Mouse (Mus musculus) CH12.LX (cell line): ENCODE measurements around the gene Spic. TPM values are rescaled to one million over a fixed set of nuclear protein-coding genes. Genes with fewer than 3 reads are reported as not detected.

ENCODE experiments used
- DNase-seq: peaks from one replicate; pipeline ENCODE4 v3.0.0-alpha.2; 2013; ENCODE audit errors: extremely low read depth
- H3K27ac ChIP-seq: 2 replicates; pipeline ENCODE4 v1.5.1; 2012; ENCODE audit warnings: low read depth, mild to moderate bottlenecking, control low read depth, moderate library complexity; ENCODE audit not compliant: insufficient read depth
- H3K27me3 ChIP-seq: replicated peaks from 2 replicates; pipeline ENCODE3; 2012; ENCODE audit warnings: inconsistent platforms
- H3K36me3 ChIP-seq, 2 experiments: replicated peaks in 1 of 2; 2 replicates each; pipeline versions ENCODE3 to v1.6.1; 2012; ENCODE audit warnings: inconsistent platforms in 1 of 2, low read length in 1 of 2, mild to moderate bottlenecking in 1 of 2, mixed read lengths in 1 of 2, moderate library complexity in 1 of 2; ENCODE audit not compliant: control insufficient read depth in 1 of 2, insufficient read depth in 1 of 2
- H3K4me1 ChIP-seq, 2 experiments: 2 replicates each; pipeline ENCODE4 v1.6.1; 2012; ENCODE audit warnings: inconsistent platforms in 1 of 2, moderate library complexity in 1 of 2; ENCODE audit not compliant: insufficient read depth in 2 of 2, control insufficient read depth in 1 of 2
- H3K4me2 ChIP-seq: 2 replicates; pipeline ENCODE4 v1.6.1; 2012; ENCODE audit warnings: low read depth, mild to moderate bottlenecking, control low read depth; ENCODE audit not compliant: poor library complexity, insufficient read depth, severe bottlenecking
- H3K4me3 ChIP-seq, 3 experiments: fragments of 150-350 bp in 1 of 3; sonication (generic) in 1 of 3; replicated peaks in 1 of 3; 2 replicates each; pipeline versions ENCODE3 to v1.5.1; 2011 to 2012; ENCODE audit warnings: low read depth in 2 of 3, low read length in 2 of 3, mild to moderate bottlenecking in 2 of 3, moderate library complexity in 2 of 3, control low read depth in 1 of 3, improper control_type of control experiment in 1 of 3, inconsistent platforms in 1 of 3, mixed read lengths in 1 of 3; ENCODE audit not compliant: poor library complexity in 1 of 3
- H3K79me2 ChIP-seq: replicated peaks from 2 replicates; pipeline ENCODE4 v1.6.1; 2012; ENCODE audit warnings: mild to moderate bottlenecking, moderate library complexity; ENCODE audit not compliant: control insufficient read depth, poor library complexity, insufficient read depth, severe bottlenecking; ENCODE audit errors: extremely low read depth
- H3K9ac ChIP-seq: 2 replicates; pipeline ENCODE4 v1.6.1; 2012; ENCODE audit warnings: low read depth, mild to moderate bottlenecking, control low read depth, moderate library complexity; ENCODE audit not compliant: insufficient read depth
- H3K9me3 ChIP-seq: replicated peaks from 2 replicates; pipeline ENCODE3; 2012; ENCODE audit warnings: low read length, inconsistent platforms, mixed read lengths
- BHLHE40 ChIP-seq: IDR thresholded peaks from 2 replicates; pipeline ENCODE4 v1.6.1; 2011; ENCODE audit warnings: mild to moderate bottlenecking, low read depth, low read length, improper control_type of control experiment
- CHD1 ChIP-seq: IDR thresholded peaks from 2 replicates; pipeline ENCODE4 v1.6.1; 2012; ENCODE audit warnings: low read depth, low read length, improper control_type of control experiment, inconsistent platforms
- CHD2 ChIP-seq: IDR thresholded peaks from 2 replicates; pipeline ENCODE4 v1.6.1; 2011; ENCODE audit warnings: low read length, improper control_type of control experiment
- CTCF ChIP-seq, 2 experiments: IDR thresholded peaks in 1 of 2; conservative IDR thresholded peaks in 1 of 2; 2 replicates each; pipeline ENCODE4 v1.5.1; 2011 to 2012; ENCODE audit warnings: low read depth in 2 of 2, low read length in 2 of 2, improper control_type of control experiment in 1 of 2, inconsistent platforms in 1 of 2, mild to moderate bottlenecking in 1 of 2, moderate library complexity in 1 of 2
- E2F4 ChIP-seq: IDR thresholded peaks from 2 replicates; pipeline ENCODE4 v1.6.1; 2011; ENCODE audit warnings: low read depth, low read length, improper control_type of control experiment; ENCODE audit not compliant: insufficient replicate concordance
- ELF1 ChIP-seq: IDR thresholded peaks from 2 replicates; pipeline ENCODE4 v1.6.1; 2014; ENCODE audit warnings: low read depth, mild to moderate bottlenecking, inconsistent platforms, low read length, improper control_type of control experiment
- HCFC1 ChIP-seq: IDR thresholded peaks from 2 replicates; pipeline ENCODE4 v1.6.1; 2012; ENCODE audit warnings: low read depth, mild to moderate bottlenecking, inconsistent platforms, low read length, improper control_type of control experiment
- JUN ChIP-seq: IDR thresholded peaks from 2 replicates; pipeline ENCODE4 v1.6.1; 2011; ENCODE audit warnings: low read depth, mild to moderate bottlenecking, low read length, improper control_type of control experiment, moderate library complexity; ENCODE audit not compliant: insufficient read depth
- JUND ChIP-seq: conservative IDR thresholded peaks from 2 replicates; pipeline ENCODE4 v1.6.1; 2011; ENCODE audit warnings: low read depth, low read length, improper control_type of control experiment
- KAT2A ChIP-seq: IDR thresholded peaks from 2 replicates; pipeline ENCODE4 v1.6.1; 2012; ENCODE audit warnings: low read length, improper control_type of control experiment, inconsistent platforms; ENCODE audit not compliant: insufficient replicate concordance
- MAFK ChIP-seq: IDR thresholded peaks from 2 replicates; pipeline ENCODE4 v1.6.1; 2011; ENCODE audit warnings: low read length, improper control_type of control experiment; ENCODE audit not compliant: insufficient replicate concordance
- MAX ChIP-seq: IDR thresholded peaks from 2 replicates; pipeline ENCODE4 v1.6.1; 2011; ENCODE audit warnings: low read length, improper control_type of control experiment
- MAZ ChIP-seq: IDR thresholded peaks from 2 replicates; pipeline ENCODE4 v1.6.1; 2012; ENCODE audit warnings: low read depth, mild to moderate bottlenecking, inconsistent platforms, low read length, improper control_type of control experiment, moderate library complexity
- MEF2A ChIP-seq: IDR thresholded peaks from 2 replicates; pipeline ENCODE4 v1.6.1; 2014; ENCODE audit warnings: low read depth, mild to moderate bottlenecking, inconsistent platforms, low read length, improper control_type of control experiment, borderline replicate concordance
- NRF1 ChIP-seq: IDR thresholded peaks from 2 replicates; pipeline ENCODE4 v1.6.1; 2014; ENCODE audit warnings: low read depth, mild to moderate bottlenecking, inconsistent platforms, low read length, improper control_type of control experiment, moderate library complexity
- POLR2AphosphoS2 ChIP-seq: IDR thresholded peaks from 2 replicates; pipeline ENCODE4 v1.6.1; 2011; ENCODE audit warnings: low read depth, low read length, improper control_type of control experiment
- RAD21 ChIP-seq: IDR thresholded peaks from 2 replicates; pipeline ENCODE4 v1.6.1; 2011; ENCODE audit warnings: low read depth, mild to moderate bottlenecking, low read length, improper control_type of control experiment, moderate library complexity
- SMC3 ChIP-seq: IDR thresholded peaks from 2 replicates; pipeline ENCODE4 v1.6.1; 2011; ENCODE audit warnings: low read depth, low read length, improper control_type of control experiment
- UBTF ChIP-seq: IDR thresholded peaks from 2 replicates; pipeline ENCODE4 v1.6.1; 2012; ENCODE audit warnings: low read depth, mild to moderate bottlenecking, inconsistent platforms, low read length, improper control_type of control experiment, moderate library complexity
- ZC3H11A ChIP-seq: IDR thresholded peaks from 2 replicates; pipeline ENCODE4 v1.6.1; 2012; ENCODE audit warnings: low read depth, mild to moderate bottlenecking, inconsistent platforms, low read length, improper control_type of control experiment
- ZKSCAN1 ChIP-seq: IDR thresholded peaks from 2 replicates; pipeline ENCODE4 v1.6.1; 2012; ENCODE audit warnings: low read depth, inconsistent platforms, low read length, improper control_type of control experiment, borderline replicate concordance
- ZNF384 ChIP-seq: IDR thresholded peaks from 2 replicates; pipeline ENCODE4 v1.6.1; 2012; ENCODE audit warnings: low read depth, low read length, improper control_type of control experiment, inconsistent platforms
- dilution Hi-C: fragments of 300-500 bp; cut with MboI; formaldehyde crosslinking; loops from 2 replicates; pipeline ENCODE4 v1.14.3; 2020; ENCODE audit warnings: low sequenced_read_pairs; ENCODE audit not compliant: extremely low pct_unique_long_range_greater_than_20kb, extremely low pct_ligation_motif_present
- in situ Hi-C: fragments of 300-500 bp; cut with MboI; formaldehyde crosslinking; loops from 3 replicates; pipeline ENCODE4 v1.14.3; 2019; ENCODE audit warnings: low sequenced_read_pairs, low pct_ligation_motif_present, low pct_unique_long_range_greater_than_20kb, mixed read lengths
- polyA plus RNA-seq: library from polyadenylated mRNA; unstranded; fragments of >175 nt; gene quantifications from 2 replicates; pipeline ENCODE4 v1.2.1, GENCODE M21; 2012; ENCODE audit warnings: low read depth; ENCODE audit not compliant: insufficient read length
- total RNA-seq, 2 experiments: library from RNA; depleted of rRNA; stranded (reverse); fragments of 300-350 nt in 1 of 2; fragments of >200 nt in 1 of 2; gene quantifications; 2 replicates each; pipeline ENCODE4 v1.2.3; 2012 to 2014

Spic gene
- total and polyA plus RNA-seq, 3 experiments, result 0.13 to 1.3 (median 1.2) TPM

GRCm38 (mm10) chr10:88700938-88701337 lies 16.1 kb upstream of the Spic start:
- no peak overlapping the region for H3K4me2 ChIP-seq
- no peaks in the 10 kb centered on the region for H3K36me3 ChIP-seq
- H3K4me1 ChIP-seq, result no peaks in the 10 kb centered on the region
- H3K4me3 ChIP-seq, result no peak overlapping the region
- H3K27me3 ChIP-seq, result no peaks in the 10 kb centered on the region
- no peak overlapping the region for H3K9ac ChIP-seq
- DNase-seq, result no peak
- no peaks in the 10 kb centered on the region for H3K79me2 ChIP-seq
- in situ Hi-C loops (no loop called here), dilution Hi-C loops (no loop called here)
- no peak overlapping the region for H3K27ac ChIP-seq
- TF ChIP-seq ZNF384 (no peak), E2F4 (no peak), CHD1 (no peak), CTCF (conservative IDR thresholded peaks at IDR 0.05 in 1 of 2, IDR thresholded peaks at IDR 0.05 in 1 of 2; ENCODE audit: low read depth in 2 of 2, low read length in 2 of 2) (no peak), SMC3 (no peak), JUND (no peak), HCFC1 (no peak), RAD21 (no peak), ZC3H11A (no peak), ZKSCAN1 (no peak), MEF2A (no peak)
- peaks cover 7% of the 10 kb centered on the region for H3K9me3 ChIP-seq

- in situ Hi-C loops, result no loop called here
- peak overlapping the region in 2 of 3 experiments; percentile 6 to 28 for H3K4me3 ChIP-seq
- no peaks in the 10 kb centered on the region for H3K36me3 ChIP-seq
- peak overlapping the region; percentile 70 for H3K4me2 ChIP-seq
- TF ChIP-seq ELF1, result peak; percentile 46; the same call in 1 of the 2 replicates
- no peak for TF ChIP-seq UBTF
- peak; percentile 44; the same call in 1 of the 2 replicates for TF ChIP-seq ZNF384
- TF ChIP-seq CTCF (conservative IDR thresholded peaks at IDR 0.05 in 1 of 2, IDR thresholded peaks at IDR 0.05 in 1 of 2; ENCODE audit: low read depth in 2 of 2, low read length in 2 of 2), result no peak
- no peaks in the 10 kb centered on the region for H3K9me3 ChIP-seq
- H3K79me2 ChIP-seq, result no peaks in the 10 kb centered on the region
- DNase-seq, result peak; percentile 27
- H3K27ac ChIP-seq, result no peak overlapping the region
- dilution Hi-C loops, result no loop called here
- H3K27me3 ChIP-seq, result no peaks in the 10 kb centered on the region
- H3K4me1 ChIP-seq, result peaks cover 5 to 6% of the 10 kb centered on the region in 2 experiments
- no peak overlapping the region; the same call in 1 of the 2 replicates for H3K9ac ChIP-seq
Observed at GRCm38 (mm10) chr10:88682904-88683563, 1.8 kb downstream of the Spic start.

GRCm38 (mm10) chr10:88672825-88673224 lies 12.0 kb downstream of the Spic start:
- no peak for DNase-seq
- no peak overlapping the region for H3K27ac ChIP-seq
- no peak overlapping the region for H3K4me2 ChIP-seq
- dilution Hi-C loops (no loop called here), in situ Hi-C loops (no loop called here)
- no peak overlapping the region for H3K4me3 ChIP-seq
- no peak overlapping the region for H3K9ac ChIP-seq
- no peaks in the 10 kb centered on the region for H3K79me2 ChIP-seq
- H3K9me3 ChIP-seq, result peaks cover 2% of the 10 kb centered on the region
- no peaks in the 10 kb centered on the region for H3K27me3 ChIP-seq
- H3K36me3 ChIP-seq, result no peaks in the 10 kb centered on the region
- no peak for TF ChIP-seq RAD21
- TF ChIP-seq KAT2A, result no peak
- no peak for TF ChIP-seq BHLHE40
- no peak for TF ChIP-seq POLR2AphosphoS2
- no peak for TF ChIP-seq CTCF (conservative IDR thresholded peaks at IDR 0.05 in 1 of 2, IDR thresholded peaks at IDR 0.05 in 1 of 2; ENCODE audit: low read depth in 2 of 2, low read length in 2 of 2)
- TF ChIP-seq JUN, result no peak
- TF ChIP-seq MAFK, result no peak
- TF ChIP-seq UBTF, result no peak
- no peak for TF ChIP-seq SMC3
- no peak for TF ChIP-seq NRF1
- TF ChIP-seq MAZ, result no peak
- TF ChIP-seq CHD2, result no peak
- TF ChIP-seq MAX, result no peak
- H3K4me1 ChIP-seq, result no peaks in the 10 kb centered on the region
